Mouse (Mus musculus): ENCODE data around the gene Minos1. TPM values are rescaled to one million over a fixed set of nuclear protein-coding genes. Genes with fewer than 3 reads are reported as not detected.

The Minos1 gene
- 649 and 693 TPM in 2 replicates for polyA plus RNA-seq (2021; fragmentation: Nextera tagmentation)
- long read RNA-seq, experiment 1, transcript Minos1-204 (4 exons, 476 nt) = minor isoform, 11 of 287 reads
- long read RNA-seq, experiment 1, transcript Minos1-203 (4 exons, 2,549 nt) = major isoform, 242 of 287 reads
- long read RNA-seq, experiment 1, partial matches to known transcripts = 4 of 287 reads
- long read RNA-seq, experiment 1, other reads (novel, unspliced or antisense) = 28 of 287 reads
- long read RNA-seq, experiment 2, transcript Minos1-204 (4 exons, 476 nt) = minor isoform, 14 of 221 reads
- long read RNA-seq, experiment 2, transcript Minos1-203 (4 exons, 2,549 nt) = major isoform, 164 of 221 reads
- long read RNA-seq, experiment 2, partial matches to known transcripts = 10 of 221 reads
- long read RNA-seq, experiment 2, other reads (novel, unspliced or antisense) = 33 of 221 reads

DNA sequence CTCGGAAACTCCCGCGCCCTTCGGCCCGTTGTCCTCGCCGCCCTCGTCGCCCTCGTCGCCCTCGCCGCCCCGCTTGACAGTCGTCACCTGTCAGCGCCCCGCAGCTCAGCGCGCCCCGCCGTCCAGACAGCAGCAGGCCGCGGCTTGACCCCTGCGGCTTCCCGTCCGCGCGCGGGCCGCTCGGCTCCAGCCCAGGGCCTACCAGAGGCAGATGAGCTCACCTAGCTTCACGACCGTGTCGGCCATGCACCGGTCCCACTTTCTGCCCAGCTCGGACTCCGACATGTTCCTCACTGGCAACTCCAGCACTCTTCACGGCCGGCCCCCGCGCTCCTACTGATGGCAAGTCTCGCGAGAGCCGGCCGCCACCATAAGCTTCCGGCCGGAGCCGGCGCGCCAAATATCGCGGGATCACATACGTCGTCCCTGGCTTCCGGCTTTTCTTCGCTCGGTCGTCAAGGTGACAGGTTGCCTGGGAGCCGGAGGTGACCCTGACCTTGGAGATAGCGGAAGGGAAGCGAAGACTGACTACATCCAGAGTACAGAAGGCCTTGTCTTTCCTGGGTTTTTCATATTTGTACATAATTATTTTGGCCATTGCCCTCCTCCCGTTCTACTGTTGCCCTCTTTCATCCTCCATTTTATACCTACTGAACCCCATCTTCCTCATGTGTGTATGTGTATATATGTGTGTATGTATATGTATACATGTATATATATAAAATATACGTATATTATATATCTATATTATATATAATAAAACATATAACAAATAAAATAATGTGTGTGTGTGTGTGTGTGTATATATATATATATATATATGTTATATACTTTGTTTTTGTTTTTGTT lies at the start of gene Minos1:
Gene Minos1, minus strand, starts transcription at position 413 of the 849 bp plus-strand sequence.

DNA sequence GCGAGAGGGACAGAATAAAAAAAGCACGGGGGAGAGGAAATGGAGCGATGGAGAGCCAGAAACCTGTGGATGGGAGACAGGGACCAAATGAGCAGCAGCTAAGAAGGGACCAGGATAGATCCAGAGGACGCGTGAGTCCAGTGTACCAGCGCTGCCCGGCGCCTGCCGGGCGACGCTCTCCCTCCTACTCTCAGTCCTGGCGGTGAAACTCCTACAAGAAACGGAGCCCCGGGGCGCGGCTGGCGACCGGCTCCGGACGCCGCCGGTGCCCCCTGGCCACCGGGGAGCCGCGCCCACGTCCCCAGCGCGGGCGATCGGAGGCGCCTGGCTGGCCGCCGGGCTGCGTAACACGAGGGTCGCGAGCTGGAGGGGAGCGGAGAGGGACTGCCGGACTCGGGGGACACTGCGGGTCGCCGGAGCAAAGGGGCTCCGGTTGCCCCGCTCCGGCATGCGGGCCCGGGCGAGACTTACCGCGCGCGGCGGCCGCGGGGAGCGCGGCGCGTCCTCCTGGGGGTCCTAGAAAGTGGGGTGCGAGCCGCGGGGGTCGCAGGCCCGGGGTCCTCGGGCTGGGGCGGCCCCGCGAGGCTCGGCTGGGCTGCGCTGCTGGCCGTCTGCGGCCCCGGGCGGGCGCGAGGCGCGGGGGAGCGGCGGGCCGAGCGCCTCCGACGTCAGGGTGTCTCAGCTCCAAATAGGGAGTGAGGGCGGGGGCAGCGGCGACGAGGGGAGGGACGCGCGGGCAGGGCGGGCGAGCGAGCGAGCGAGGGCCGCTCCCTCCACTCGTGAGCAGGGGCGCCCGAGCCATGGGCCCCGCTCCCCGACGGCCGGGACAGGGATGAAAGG lies 38.3 kb downstream of the Minos1 start, which contains the start of gene Nbl1:
Gene Nbl1, minus strand, starts transcription at position 638 of the 840 bp plus-strand sequence.

DNA sequence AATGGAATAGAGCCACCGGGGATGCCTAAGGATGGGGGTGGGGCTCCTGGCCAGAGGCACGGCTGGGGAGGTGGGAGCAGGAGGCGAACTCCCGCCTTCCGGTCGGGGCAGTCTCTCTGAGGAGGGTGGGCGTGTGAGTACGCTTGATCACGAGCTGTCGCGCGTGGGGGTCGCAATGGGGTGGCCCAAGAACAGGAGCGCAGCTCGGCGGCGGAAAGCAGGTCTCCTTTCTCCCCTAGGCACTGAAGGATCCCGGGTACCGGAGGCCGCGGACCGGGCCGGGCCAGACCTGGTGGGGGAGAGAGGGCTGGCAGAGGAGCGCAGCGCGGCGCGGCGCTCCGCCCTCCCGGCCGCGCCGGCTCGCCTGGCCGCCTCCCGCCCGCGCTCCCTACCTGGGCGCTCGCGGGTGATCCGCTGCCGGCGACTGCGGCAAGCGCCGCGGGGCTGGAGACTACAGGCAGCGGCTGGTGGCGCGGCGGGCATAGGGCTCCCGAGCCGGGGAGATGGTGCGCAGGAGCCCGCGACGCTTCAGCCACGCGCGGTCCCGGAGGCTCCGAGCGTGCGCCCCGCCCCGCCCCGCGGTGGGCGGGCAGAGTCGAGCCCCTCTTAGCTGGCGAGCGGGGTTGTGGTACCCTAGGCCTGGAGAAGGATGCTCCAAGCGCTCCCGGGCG lies 55.7 kb downstream of the Minos1 start, which contains the start of gene Htr6:
Gene Htr6, minus strand, starts transcription at position 530 of the 671 bp plus-strand sequence.

Other genes with a start within 250 kb of the Minos1 start
- gene Otud3, start 217.2 kb downstream of the Minos1 start, polyA plus RNA-seq (2021; fragmentation: Nextera tagmentation) = 1.5 and 2.2 TPM in 2 replicates
- not detected in 2 replicates for gene Rnf186, start 164.0 kb downstream of the Minos1 start, polyA plus RNA-seq (2021; fragmentation: Nextera tagmentation)
- 1.4 and 3.3 TPM in 2 replicates for gene Tmco4, start 158.2 kb downstream of the Minos1 start, polyA plus RNA-seq (2021; fragmentation: Nextera tagmentation)
- gene Htr6, start 55.5 kb downstream of the Minos1 start, polyA plus RNA-seq (2021; fragmentation: Nextera tagmentation) = 2.2 and 3.5 TPM in 2 replicates
- 51.3 and 62.1 TPM in 2 replicates for gene Nbl1, start 38.1 kb downstream of the Minos1 start, polyA plus RNA-seq (2021; fragmentation: Nextera tagmentation)
- 373 and 408 TPM in 2 replicates for gene Capzb, start 61.8 kb upstream of the Minos1 start, polyA plus RNA-seq (2021; fragmentation: Nextera tagmentation)
- 6.9 and 7.3 TPM in 2 replicates for gene Pqlc2, start 179.6 kb upstream of the Minos1 start, polyA plus RNA-seq (2021; fragmentation: Nextera tagmentation)
- gene Akr7a5, start 179.6 kb upstream of the Minos1 start, polyA plus RNA-seq (2021; fragmentation: Nextera tagmentation) = 59.9 and 69.9 TPM in 2 replicates
- 77.9 and 80.6 TPM in 2 replicates for gene Mrto4, start 221.5 kb upstream of the Minos1 start, polyA plus RNA-seq (2021; fragmentation: Nextera tagmentation)
- gene Emc1, start 221.5 kb upstream of the Minos1 start, polyA plus RNA-seq (2021; fragmentation: Nextera tagmentation) = 39.4 and 42.7 TPM in 2 replicates
- 36.4 and 38.5 TPM in 2 replicates for gene Ubr4, start 221.5 kb upstream of the Minos1 start, polyA plus RNA-seq (2021; fragmentation: Nextera tagmentation)

All from layer of hippocampus, adult 6 months (tissue).